Mouse (Mus musculus): ENCODE results near the gene Grin3a. TPM values are rescaled to one million over a fixed set of nuclear protein-coding genes. Genes with fewer than 3 reads are reported as not detected.
"Not testable (repeated sequence)": the region's sequence is repeated elsewhere in the genome, so short reads cannot be mapped to it uniquely, and the experiment has no call there.

Grin3a gene
- polyA plus RNA-seq, 1 experiment from 2014 or later: 0.02 TPM

- H3K4me2 ChIP-seq (ENCODE audit: low read depth, low read length): no peak overlapping the region
- no peaks in the 10 kb centered on the region for H3K4me1 ChIP-seq (ENCODE audit: control insufficient read depth, low read depth, low read length)
- H3K27me3 ChIP-seq (ENCODE audit: control insufficient read depth, insufficient read depth, low read depth, low read length): no peaks in the 10 kb centered on the region
- no peak overlapping the region for H3K9ac ChIP-seq (ENCODE audit: low read depth, low read length)
- no peak overlapping the region for H3K27ac ChIP-seq (ENCODE audit: low read length)
- no peaks in the 10 kb centered on the region for H3K9me3 ChIP-seq (replicated peaks; ENCODE audit: control insufficient read depth, low read length)
- peaks cover 16% of the 10 kb centered on the region for H3K36me3 ChIP-seq (ENCODE audit: control insufficient read depth, insufficient read depth)
- 74% methylated on average over 1 of the region's 1 CpGs for WGBS (ENCODE audit: insufficient replicate concordance)
- H3K4me3 ChIP-seq (ENCODE audit: low read depth, low read length): no peak overlapping the region
- no peak for ATAC-seq (ENCODE audit: low read depth)
Measured at GRCm38 (mm10) chr4:49659421-49659820, 186.1 kb downstream of the Grin3a start.

- Histone ChIP-seq H3K4me1 (ENCODE audit: control insufficient read depth, low read depth, low read length) (no peaks in the 10 kb centered on the region), H3K9ac (ENCODE audit: low read depth, low read length) (no peak overlapping the region), H3K27ac (ENCODE audit: low read length) (no peak overlapping the region), H3K4me2 (ENCODE audit: low read depth, low read length) (no peak overlapping the region), H3K4me3 (ENCODE audit: low read depth, low read length) (no peak overlapping the region), H3K27me3 (ENCODE audit: control insufficient read depth, insufficient read depth, low read depth, low read length) (no peaks in the 10 kb centered on the region), H3K9me3 (replicated peaks; ENCODE audit: control insufficient read depth, low read length) (no peaks in the 10 kb centered on the region), H3K36me3 (ENCODE audit: control insufficient read depth, insufficient read depth) (peaks cover 34% of the 10 kb centered on the region)
- ATAC-seq (ENCODE audit: low read depth): peak; percentile 74
- 9% methylated on average over 2 of the region's 2 CpGs for WGBS (ENCODE audit: insufficient replicate concordance)
Measured at GRCm38 (mm10) chr4:49639913-49640312, 205.6 kb downstream of the Grin3a start.

GRCm38 (mm10) chr4:49637821-49638220 is 207.7 kb downstream of the Grin3a start:
- Histone ChIP-seq H3K4me3 (ENCODE audit: low read depth, low read length) (no peak overlapping the region), H3K36me3 (ENCODE audit: control insufficient read depth, insufficient read depth) (peaks cover 27% of the 10 kb centered on the region), H3K4me2 (ENCODE audit: low read depth, low read length) (no peak overlapping the region), H3K27ac (ENCODE audit: low read length) (no peak overlapping the region), H3K4me1 (ENCODE audit: control insufficient read depth, low read depth, low read length) (peaks cover 2% of the 10 kb centered on the region; the same call in 1 of the 2 replicates), H3K9me3 (replicated peaks; ENCODE audit: control insufficient read depth, low read length) (no peaks in the 10 kb centered on the region), H3K27me3 (ENCODE audit: control insufficient read depth, insufficient read depth, low read depth, low read length) (no peaks in the 10 kb centered on the region), H3K9ac (ENCODE audit: low read depth, low read length) (no peak overlapping the region)
- 73% methylated on average over 11 of the region's 11 CpGs for WGBS (ENCODE audit: insufficient replicate concordance)
- ATAC-seq (ENCODE audit: low read depth): no peak

GRCm38 (mm10) chr4:49632139-49632481 is 213.4 kb downstream of the Grin3a start:
- peak overlapping the region; percentile 91 for H3K4me2 ChIP-seq (ENCODE audit: low read depth, low read length)
- 0% methylated on average over 30 of the region's 30 CpGs for WGBS (ENCODE audit: insufficient replicate concordance)
- H3K4me1 ChIP-seq (ENCODE audit: control insufficient read depth, low read depth, low read length): peaks cover 5% of the 10 kb centered on the region; the same call in 1 of the 2 replicates
- peak overlapping the region; percentile 94 for H3K9ac ChIP-seq (ENCODE audit: low read depth, low read length)
- peak; percentile 53; the same call in 1 of the 2 replicates for ATAC-seq (ENCODE audit: low read depth)
- H3K4me3 ChIP-seq (ENCODE audit: low read depth, low read length): peak overlapping the region; percentile 96
- H3K27me3 ChIP-seq (ENCODE audit: control insufficient read depth, insufficient read depth, low read depth, low read length): no peaks in the 10 kb centered on the region
- no peaks in the 10 kb centered on the region for H3K9me3 ChIP-seq (replicated peaks; ENCODE audit: control insufficient read depth, low read length)
- H3K27ac ChIP-seq (ENCODE audit: low read length): peak overlapping the region; percentile 91
- peaks cover 14% of the 10 kb centered on the region; the same call in 1 of the 2 replicates for H3K36me3 ChIP-seq (ENCODE audit: control insufficient read depth, insufficient read depth)

GRCm38 (mm10) chr4:49631319-49632138 is 214.0 kb downstream of the Grin3a start, which contains the start of gene Rnf20:
Gene Rnf20 (plus strand): TSS chr4:49632006.
- H3K27ac ChIP-seq (ENCODE audit: low read length): peak within 1 kb of the TSS; percentile 91
- peak; percentile 96 for ATAC-seq (ENCODE audit: low read depth)
- H3K4me3 ChIP-seq (ENCODE audit: low read depth, low read length): peak within 1 kb of the TSS; percentile 96
- H3K4me2 ChIP-seq (ENCODE audit: low read depth, low read length): peak within 1 kb of the TSS; percentile 91
- peaks cover 10% of the 10 kb centered on the region; the same call in 1 of the 2 replicates for H3K36me3 ChIP-seq (ENCODE audit: control insufficient read depth, insufficient read depth)
- no peaks in the 10 kb centered on the region for H3K9me3 ChIP-seq (replicated peaks; ENCODE audit: control insufficient read depth, low read length)
- no peaks in the 10 kb centered on the region for H3K27me3 ChIP-seq (ENCODE audit: control insufficient read depth, insufficient read depth, low read depth, low read length)
- peak within 1 kb of the TSS; percentile 94 for H3K9ac ChIP-seq (ENCODE audit: low read depth, low read length)
- 3% methylated on average over 37 of the region's 37 CpGs for WGBS (ENCODE audit: insufficient replicate concordance)
- H3K4me1 ChIP-seq (ENCODE audit: control insufficient read depth, low read depth, low read length): peaks cover 5% of the 10 kb centered on the region; the same call in 1 of the 2 replicates

DNA sequence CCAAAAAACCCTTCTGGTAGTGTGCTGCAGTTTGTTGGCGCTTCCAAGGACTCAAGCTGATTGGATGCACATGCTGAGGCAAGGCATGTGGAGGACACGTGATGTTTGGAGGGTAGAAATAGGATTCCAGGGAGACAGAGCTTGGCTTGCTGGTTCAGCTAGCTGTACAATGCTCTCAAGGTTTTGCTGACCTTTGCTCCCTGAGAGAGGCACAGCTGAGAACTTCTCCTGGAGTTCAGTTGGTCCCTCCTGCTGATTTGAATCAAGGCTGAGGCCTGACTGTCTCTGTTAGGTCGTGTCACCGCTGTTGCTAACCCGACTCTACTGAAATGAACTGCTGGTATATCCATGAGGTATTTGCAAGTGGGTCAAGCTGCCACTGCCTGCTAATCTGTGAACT is 216.6 kb downstream of the Grin3a start:
- H3K36me3 ChIP-seq (ENCODE audit: control insufficient read depth, insufficient read depth): no peaks in the 10 kb centered on the region
- no peaks in the 10 kb centered on the region for H3K27me3 ChIP-seq (ENCODE audit: control insufficient read depth, insufficient read depth, low read depth, low read length)
- H3K9me3 ChIP-seq (replicated peaks; ENCODE audit: control insufficient read depth, low read length): no peaks in the 10 kb centered on the region
- 78% methylated on average over 5 of the region's 5 CpGs for WGBS (ENCODE audit: insufficient replicate concordance)
- H3K27ac ChIP-seq (ENCODE audit: low read length): no peak overlapping the region
- H3K4me3 ChIP-seq (ENCODE audit: low read depth, low read length): no peak overlapping the region
- H3K4me1 ChIP-seq (ENCODE audit: control insufficient read depth, low read depth, low read length): peaks cover 7% of the 10 kb centered on the region; the same call in 1 of the 2 replicates
- no peak overlapping the region for H3K9ac ChIP-seq (ENCODE audit: low read depth, low read length)
- ATAC-seq (ENCODE audit: low read depth): no peak
- no peak overlapping the region for H3K4me2 ChIP-seq (ENCODE audit: low read depth, low read length)

- Histone ChIP-seq H3K36me3 (ENCODE audit: control insufficient read depth, insufficient read depth) (no peaks in the 10 kb centered on the region), H3K27me3 (ENCODE audit: control insufficient read depth, insufficient read depth, low read depth, low read length) (no peaks in the 10 kb centered on the region), H3K4me2 (ENCODE audit: low read depth, low read length) (no peak overlapping the region), H3K4me3 (ENCODE audit: low read depth, low read length) (no peak overlapping the region), H3K4me1 (ENCODE audit: control insufficient read depth, low read depth, low read length) (peaks cover 2% of the 10 kb centered on the region; the same call in 1 of the 2 replicates), H3K9me3 (replicated peaks; ENCODE audit: control insufficient read depth, low read length) (no peaks in the 10 kb centered on the region), H3K9ac (ENCODE audit: low read depth, low read length) (no peak overlapping the region), H3K27ac (ENCODE audit: low read length) (no peak overlapping the region)
- 1% methylated on average over 3 of the region's 3 CpGs for WGBS (ENCODE audit: insufficient replicate concordance)
- no peak for ATAC-seq (ENCODE audit: low read depth)
Measured at GRCm38 (mm10) chr4:49626973-49627372, 218.6 kb downstream of the Grin3a start.

GRCm38 (mm10) chr4:49624969-49625368 is 220.6 kb downstream of the Grin3a start:
- ATAC-seq (ENCODE audit: low read depth): peak; percentile 30; the same call in 1 of the 2 replicates
- not testable (repeated sequence) for H3K4me2 ChIP-seq (ENCODE audit: low read depth, low read length); H3K27ac ChIP-seq (ENCODE audit: low read length); H3K27me3 ChIP-seq (ENCODE audit: control insufficient read depth, insufficient read depth, low read depth, low read length); H3K36me3 ChIP-seq (ENCODE audit: control insufficient read depth, insufficient read depth); H3K4me1 ChIP-seq (ENCODE audit: control insufficient read depth, low read depth, low read length); H3K9ac ChIP-seq (ENCODE audit: low read depth, low read length); H3K4me3 ChIP-seq (ENCODE audit: low read depth, low read length); H3K9me3 ChIP-seq (replicated peaks; ENCODE audit: control insufficient read depth, low read length)
- 43% methylated on average over 4 of the region's 4 CpGs for WGBS (ENCODE audit: insufficient replicate concordance)

- no peak for ATAC-seq (ENCODE audit: low read depth)
- Histone ChIP-seq H3K27ac (ENCODE audit: low read length) (no peak overlapping the region), H3K27me3 (ENCODE audit: control insufficient read depth, insufficient read depth, low read depth, low read length) (no peaks in the 10 kb centered on the region), H3K9me3 (replicated peaks; ENCODE audit: control insufficient read depth, low read length) (no peaks in the 10 kb centered on the region), H3K4me1 (ENCODE audit: control insufficient read depth, low read depth, low read length) (peaks cover 2% of the 10 kb centered on the region; the same call in 1 of the 2 replicates), H3K4me2 (ENCODE audit: low read depth, low read length) (no peak overlapping the region), H3K4me3 (ENCODE audit: low read depth, low read length) (no peak overlapping the region), H3K9ac (ENCODE audit: low read depth, low read length) (no peak overlapping the region), H3K36me3 (ENCODE audit: control insufficient read depth, insufficient read depth) (no peaks in the 10 kb centered on the region)
- 65% methylated on average over 4 of the region's 4 CpGs for WGBS (ENCODE audit: insufficient replicate concordance)
Measured at GRCm38 (mm10) chr4:49623916-49624315, 221.6 kb downstream of the Grin3a start.

Measured in liver, embryonic 16.5 days (tissue).